Comparison of ENCODE assay signal across 44 mouse cellular contexts in genomic region chr16:89537349-89537748, GRCm38 (mm10). TPM values are rescaled to one million over a fixed set of nuclear protein-coding genes. Genes with fewer than 3 reads are reported as not detected.
"Had no signal": no experiment of that assay in that cellular context is flagged by ENCODE, and none has a peak within 500 bp of the region (broad histone marks: within the 10 kb centered on the region; RNA-seq: fewer than 3 reads in every experiment).

No protein-coding gene starts in this region.

- H3K27me3 ChIP-seq: heart, embryonic 13.5 days; heart, embryonic 15.5 days; hindbrain, embryonic 13.5 days; hindbrain, embryonic 15.5 days; kidney, embryonic 15.5 days; limb, embryonic 13.5 days; limb, embryonic 15.5 days; liver, embryonic 12.5 days had no signal

- H3K9me3 ChIP-seq: heart, embryonic 13.5 days; heart, embryonic 15.5 days; hindbrain, embryonic 13.5 days; hindbrain, embryonic 15.5 days; kidney, embryonic 15.5 days; limb, embryonic 13.5 days; limb, embryonic 15.5 days; liver, embryonic 12.5 days had no signal

- ATAC-seq: hindbrain, postnatal 0 days; intestine, embryonic 16.5 days; liver, embryonic 12.5 days had no signal

- H3K4me3 ChIP-seq: heart, adult 2 months; heart, embryonic 13.5 days; heart, embryonic 15.5 days; hindbrain, embryonic 13.5 days; hindbrain, embryonic 15.5 days; kidney, embryonic 15.5 days; limb, embryonic 13.5 days; limb, embryonic 15.5 days; liver, embryonic 12.5 days had no signal

- H3K36me3 ChIP-seq: heart, embryonic 13.5 days; heart, embryonic 15.5 days; hindbrain, embryonic 13.5 days; hindbrain, embryonic 15.5 days; kidney, embryonic 15.5 days; limb, embryonic 13.5 days; limb, embryonic 15.5 days; liver, embryonic 12.5 days had no signal

- H3K27ac ChIP-seq: heart, adult 2 months; heart, embryonic 13.5 days; heart, embryonic 15.5 days; hindbrain, embryonic 15.5 days; hindbrain, postnatal 0 days; kidney, embryonic 15.5 days; kidney, postnatal 0 days; limb, embryonic 13.5 days; limb, embryonic 15.5 days; liver, embryonic 12.5 days; liver, embryonic 14.5 days had no signal

- H3K4me2 ChIP-seq: heart, embryonic 11.5 days; heart, embryonic 13.5 days; heart, embryonic 15.5 days; hindbrain, embryonic 13.5 days; hindbrain, embryonic 15.5 days; kidney, embryonic 15.5 days; limb, embryonic 13.5 days; limb, embryonic 15.5 days; liver, embryonic 12.5 days had no signal

- DNase-seq: gastrocnemius, postnatal 14 days; gastrocnemius, postnatal 36 days; heart, adult 11 months; heart, adult 2 months; heart, postnatal 14 days; heart, postnatal 36 days; kidney, adult 11 months; kidney, adult 2 months; kidney, adult 9 months; kidney, postnatal 14 days; kidney, postnatal 36 days; layer of hippocampus, adult 9-11 months; layer of hippocampus, postnatal 36 days; left cerebral cortex, postnatal 4 days had no signal

- H3K9ac ChIP-seq: heart, embryonic 13.5 days; heart, embryonic 15.5 days; hindbrain, embryonic 13.5 days; hindbrain, embryonic 15.5 days; kidney, embryonic 15.5 days; limb, embryonic 13.5 days; limb, embryonic 15.5 days; liver, embryonic 12.5 days; liver, embryonic 14.5 days had no signal

- H3K4me1 ChIP-seq: heart, embryonic 13.5 days; heart, embryonic 15.5 days; kidney, embryonic 15.5 days; limb, embryonic 13.5 days; limb, embryonic 15.5 days; liver, embryonic 12.5 days had no signal

RNA-seq across cellular contexts. Expression of gene Krtap7-1, which starts 29.2 kb away (rescaled TPM):
- total RNA-seq: gastrocnemius, adult 18-20 months; gastrocnemius, adult 8-10 months; gastrocnemius, postnatal 14 days; gastrocnemius, postnatal 36 days; heart, adult 2 months; heart, postnatal 14 days; heart, postnatal 36 days; hematopoietic stem cell, adult 5-6 weeks; layer of hippocampus, adult 18-20 months; layer of hippocampus, adult 8-10 months; layer of hippocampus, postnatal 14 days; layer of hippocampus, postnatal 36 days; left cerebral cortex, adult 18-20 months; left cerebral cortex, adult 8-10 months; left cerebral cortex, postnatal 25 days; left cerebral cortex, postnatal 4 days; liver, adult 2 months had no signal
- polyA plus RNA-seq: gonadal fat pad, adult 2 months; heart, adult 2 months; heart, embryonic 11.5 days; heart, embryonic 13.5 days; heart, embryonic 15.5 days; heart, postnatal 0 days; hindbrain, embryonic 11.5 days; hindbrain, embryonic 13.5 days; hindbrain, embryonic 15.5 days; intestine, embryonic 14.5 days; intestine, embryonic 16.5 days; kidney, adult 2 months; kidney, embryonic 15.5 days; kidney, postnatal 0 days; large intestine, adult 2 months; limb, embryonic 11.5 days; limb, embryonic 13.5 days; liver, adult 2 months; liver, embryonic 12.5 days; liver, embryonic 14.5 days had no signal

RNA-seq across cellular contexts. Expression of gene Krtap11-1, which starts 33.6 kb away (rescaled TPM):
- total RNA-seq: gastrocnemius, adult 18-20 months; gastrocnemius, adult 8-10 months; gastrocnemius, postnatal 14 days; gastrocnemius, postnatal 36 days; heart, adult 2 months; heart, postnatal 14 days; heart, postnatal 36 days; hematopoietic stem cell, adult 5-6 weeks; hindbrain, postnatal 0 days; layer of hippocampus, adult 18-20 months; layer of hippocampus, adult 8-10 months; layer of hippocampus, postnatal 14 days; layer of hippocampus, postnatal 36 days; left cerebral cortex, adult 18-20 months; left cerebral cortex, adult 8-10 months; left cerebral cortex, postnatal 10 days; left cerebral cortex, postnatal 25 days; left cerebral cortex, postnatal 4 days; liver, adult 2 months had no signal
- polyA plus RNA-seq: heart, adult 2 months; heart, embryonic 11.5 days; heart, embryonic 13.5 days; heart, embryonic 15.5 days; heart, postnatal 0 days; hindbrain, embryonic 11.5 days; hindbrain, embryonic 13.5 days; hindbrain, embryonic 15.5 days; hindbrain, postnatal 0 days; intestine, embryonic 14.5 days; intestine, embryonic 16.5 days; kidney, adult 2 months; kidney, embryonic 15.5 days; kidney, postnatal 0 days; large intestine, adult 2 months; limb, embryonic 11.5 days; limb, embryonic 13.5 days; liver, adult 2 months; liver, embryonic 12.5 days; liver, embryonic 14.5 days had no signal

RNA-seq across cellular contexts. Expression of gene Krtap8-1, which starts 49.6 kb away (rescaled TPM):
- total RNA-seq: gastrocnemius, adult 18-20 months; gastrocnemius, adult 8-10 months; gastrocnemius, postnatal 14 days; gastrocnemius, postnatal 36 days; heart, adult 2 months; heart, postnatal 14 days; heart, postnatal 36 days; hematopoietic stem cell, adult 5-6 weeks; hindbrain, postnatal 0 days; layer of hippocampus, adult 18-20 months; layer of hippocampus, adult 8-10 months; layer of hippocampus, postnatal 14 days; layer of hippocampus, postnatal 36 days; left cerebral cortex, adult 18-20 months; left cerebral cortex, adult 8-10 months; left cerebral cortex, postnatal 10 days; left cerebral cortex, postnatal 25 days; left cerebral cortex, postnatal 4 days; liver, adult 2 months had no signal
- polyA plus RNA-seq: gonadal fat pad, adult 2 months; heart, adult 2 months; heart, embryonic 11.5 days; heart, embryonic 13.5 days; heart, embryonic 15.5 days; heart, postnatal 0 days; hindbrain, embryonic 11.5 days; hindbrain, embryonic 13.5 days; hindbrain, embryonic 15.5 days; hindbrain, postnatal 0 days; intestine, embryonic 14.5 days; intestine, embryonic 16.5 days; kidney, adult 2 months; kidney, embryonic 15.5 days; kidney, postnatal 0 days; large intestine, adult 2 months; limb, embryonic 11.5 days; limb, embryonic 13.5 days; liver, adult 2 months; liver, embryonic 12.5 days; liver, embryonic 14.5 days had no signal
